8 mouse cellular contexts compared by ENCODE assay signal in genomic region chr11:23665798-23666501, GRCm38 (mm10). TPM values are rescaled to one million over a fixed set of nuclear protein-coding genes. Genes with fewer than 3 reads are reported as not detected.
DNase-seq lines count a peak whose midpoint lies in the region; ATAC-seq and TF ChIP-seq lines count a peak whose summit lies in the region.

Gene Pex13 (minus strand): TSS chr11:23665959.

- ATAC-seq in forebrain, embryonic 13.5 days, result peak; percentile 98
- ATAC-seq in liver, postnatal 0 days, result peak; percentile 94
- peak; percentile 98 for ATAC-seq in neural tube, embryonic 14.5 days (ENCODE audit: low read depth)

- H3K4me1 ChIP-seq in E14TG2a.4 (replicated peaks; ENCODE audit: low read depth, low read length), result peaks cover 41% of the 10 kb centered on the region
- H3K4me1 ChIP-seq in forebrain, embryonic 13.5 days, result peaks cover 23% of the 10 kb centered on the region
- peaks cover 2% of the 10 kb centered on the region; the same call in 1 of the 2 replicates for H3K4me1 ChIP-seq in liver, postnatal 0 days (ENCODE audit: insufficient read depth)
- H3K4me1 ChIP-seq in neural tube, embryonic 14.5 days (ENCODE audit: control insufficient read depth, insufficient read depth, low read length), result peaks cover 7% of the 10 kb centered on the region; the same call in 1 of the 2 replicates

- no peak for TF ChIP-seq EP300 in liver, postnatal 0 days (IDR thresholded peaks at IDR 0.05; ENCODE audit: low read depth)

- H3K9me3 ChIP-seq in E14TG2a.4 (ENCODE audit: low read length), result no peaks in the 10 kb centered on the region
- no peaks in the 10 kb centered on the region for H3K9me3 ChIP-seq in forebrain, embryonic 13.5 days (replicated peaks)
- no peaks in the 10 kb centered on the region for H3K9me3 ChIP-seq in liver, postnatal 0 days (ENCODE audit: low read length)
- no peaks in the 10 kb centered on the region for H3K9me3 ChIP-seq in neural tube, embryonic 14.5 days (ENCODE audit: control insufficient read depth, low read length)

- peak within 1 kb of the TSS; percentile 93 for H3K9ac ChIP-seq in forebrain, embryonic 13.5 days
- H3K9ac ChIP-seq in liver, postnatal 0 days (replicated peaks), result peak within 1 kb of the TSS; percentile 96
- peak within 1 kb of the TSS; percentile 80 for H3K9ac ChIP-seq in neural tube, embryonic 14.5 days (replicated peaks; ENCODE audit: low read depth, low read length)

- peak within 1 kb of the TSS; percentile 75 for H3K4me2 ChIP-seq in forebrain, embryonic 13.5 days
- H3K4me2 ChIP-seq in liver, postnatal 0 days (ENCODE audit: low read depth, low read length), result peak within 1 kb of the TSS; percentile 82
- peak within 1 kb of the TSS; percentile 74 for H3K4me2 ChIP-seq in neural tube, embryonic 14.5 days (ENCODE audit: low read depth, low read length)

- no peaks in the 10 kb centered on the region for H3K27me3 ChIP-seq in E14TG2a.4 (ENCODE audit: insufficient read depth, low read length)
- no peaks in the 10 kb centered on the region for H3K27me3 ChIP-seq in forebrain, embryonic 13.5 days
- H3K27me3 ChIP-seq in liver, postnatal 0 days (ENCODE audit: insufficient read depth, low read length), result no peaks in the 10 kb centered on the region
- peaks cover 4% of the 10 kb centered on the region; the same call in 1 of the 2 replicates for H3K27me3 ChIP-seq in neural tube, embryonic 14.5 days (ENCODE audit: control insufficient read depth, insufficient read depth, low read length)

- H3K36me3 ChIP-seq in E14TG2a.4 (ENCODE audit: insufficient read depth, low read length), result peaks cover 8% of the 10 kb centered on the region; the same call in 1 of the 2 replicates
- peaks cover 2% of the 10 kb centered on the region; the same call in 1 of the 2 replicates for H3K36me3 ChIP-seq in forebrain, embryonic 13.5 days (ENCODE audit: poor library complexity, severe bottlenecking)
- peaks cover 3% of the 10 kb centered on the region; the same call in 1 of the 2 replicates for H3K36me3 ChIP-seq in liver, postnatal 0 days (replicated peaks; ENCODE audit: insufficient read depth, low read length)
- no peaks in the 10 kb centered on the region for H3K36me3 ChIP-seq in neural tube, embryonic 14.5 days (ENCODE audit: control insufficient read depth, insufficient read depth, low read length)

- DNase-seq in c-Kit-positive CD71-positive TER-119-positive erythroid progenitor cells, embryonic 14.5 days (ENCODE audit: low spot score), result peak; percentile 86
- DNase-seq in heart, postnatal 10 days, result peak; percentile 94 to 95
- peak; percentile 64 for DNase-seq in large intestine, adult 2 months (ENCODE audit: low read depth, low spot score)
- peak; percentile 95 for DNase-seq in liver, postnatal 0 days
- DNase-seq in testis, postnatal 10 days (ENCODE audit: low spot score), result peak; percentile 96

- H3K4me3 ChIP-seq in E14TG2a.4 (replicated peaks; ENCODE audit: low read length), result peak within 1 kb of the TSS; percentile 98
- peak within 1 kb of the TSS; percentile 91 for H3K4me3 ChIP-seq in forebrain, embryonic 13.5 days
- H3K4me3 ChIP-seq in liver, postnatal 0 days (ENCODE audit: low read depth, low read length), result peak within 1 kb of the TSS; percentile 97
- peak within 1 kb of the TSS; percentile 81 for H3K4me3 ChIP-seq in neural tube, embryonic 14.5 days (ENCODE audit: low read depth, low read length)

- TF ChIP-seq CTCF in E14TG2a.4 (conservative IDR thresholded peaks at IDR 0.05; ENCODE audit: low read length), result no peak
- TF ChIP-seq CTCF in liver, postnatal 0 days (IDR thresholded peaks at IDR 0.05; ENCODE audit: low read depth), result no peak

- peak within 1 kb of the TSS; percentile 93 for H3K27ac ChIP-seq in forebrain, embryonic 13.5 days
- peak within 1 kb of the TSS; percentile 96 for H3K27ac ChIP-seq in liver, postnatal 0 days (ENCODE audit: low read depth)
- H3K27ac ChIP-seq in neural tube, embryonic 14.5 days (ENCODE audit: low read depth, low read length), result peak within 1 kb of the TSS; percentile 93

- intact Hi-C loops in heart, postnatal 10 days (cut with DNase I), result loop anchor here (2.0 to 5.0 kb wide), 2 partner anchors 33 to 106 kb away; partner anchors contain the start of genes 0610010F05Rik and Rel

- under 1% methylated on average over 48 of the region's 49 CpGs for WGBS in forebrain, embryonic 13.5 days
- WGBS in large intestine, adult 2 months, result under 1% methylated on average over 49 of the region's 49 CpGs
- WGBS in liver, postnatal 0 days (ENCODE audit: insufficient replicate concordance), result under 1% methylated on average over 49 of the region's 49 CpGs
- WGBS in neural tube, embryonic 14.5 days, result under 1% methylated on average over 49 of the region's 49 CpGs

RNA-seq across cellular contexts. Expression of gene Pex13, which starts in this region (rescaled TPM):
- polyA plus RNA-seq in forebrain, embryonic 13.5 days (2015; fragmentation: Nextera tagmentation; extraction: Ambion mirVana), result 34.2 and 41.3 TPM in 2 replicates
- 10 to 100 TPM; 26.2 to 27.8 TPM for total RNA-seq in heart, postnatal 10 days (2021)
- polyA plus RNA-seq in large intestine, adult 2 months (2012; rRNA removed), result 5.1 and 6.9 TPM in 2 replicates
- 24.9 and 25.0 TPM in 2 replicates for polyA plus RNA-seq in liver, postnatal 0 days (2015; fragmentation: Nextera tagmentation; extraction: Ambion mirVana)
- polyA plus RNA-seq in neural tube, embryonic 14.5 days (2014; fragmentation: Nextera tagmentation; extraction: Ambion mirVana), result 36.8 and 38.0 TPM in 2 replicates

Comparison
In these comparisons a context has a peak if more than half of its experiments do, and no peak if none do; other contexts are left out.
1. Peak in every context shown above with its lines: DNase-seq, ATAC-seq, H3K4me3 ChIP-seq and H3K27ac ChIP-seq.